Mouse (Mus musculus): ENCODE data around the gene Neurl1b.
A peak's percentile ranks its signal among the peaks of the same experiment; 100 is the strongest.

- peak; percentile 42; the same call in 1 of the 2 replicates for TF ChIP-seq CTCF (conservative IDR thresholded peaks at IDR 0.05; ENCODE audit: insufficient read depth, insufficient read length, low read depth, low read length)
- no peak for TF ChIP-seq POLR2A (IDR thresholded peaks at IDR 0.05; ENCODE audit: low read depth, low read length)
These were observed 9.5 kb downstream of the Neurl1b start for GRCm38 (mm10) chr17:26423967-26424641.
